Mouse (Mus musculus) adrenal gland, postnatal 4 days (tissue): ENCODE data around the gene Prkcd. TPM values are rescaled to one million over a fixed set of nuclear protein-coding genes. Genes with fewer than 3 reads are reported as not detected.

Experiments
- DNase-seq, 2 experiments: peaks; one replicate each; pipeline ENCODE4 v3.0.0; 2021 to 2022; ENCODE audit warnings: low spot score in 2 of 2, mixed read lengths in 2 of 2
- total RNA-seq, 2 experiments: library from RNA; stranded (reverse); gene quantifications; 2 replicates each; pipeline ENCODE4 v1.2.3; 2021

Gene Prkcd
- total RNA-seq, 2 experiments from 2014 or later = 197 to 224 TPM

DNA sequence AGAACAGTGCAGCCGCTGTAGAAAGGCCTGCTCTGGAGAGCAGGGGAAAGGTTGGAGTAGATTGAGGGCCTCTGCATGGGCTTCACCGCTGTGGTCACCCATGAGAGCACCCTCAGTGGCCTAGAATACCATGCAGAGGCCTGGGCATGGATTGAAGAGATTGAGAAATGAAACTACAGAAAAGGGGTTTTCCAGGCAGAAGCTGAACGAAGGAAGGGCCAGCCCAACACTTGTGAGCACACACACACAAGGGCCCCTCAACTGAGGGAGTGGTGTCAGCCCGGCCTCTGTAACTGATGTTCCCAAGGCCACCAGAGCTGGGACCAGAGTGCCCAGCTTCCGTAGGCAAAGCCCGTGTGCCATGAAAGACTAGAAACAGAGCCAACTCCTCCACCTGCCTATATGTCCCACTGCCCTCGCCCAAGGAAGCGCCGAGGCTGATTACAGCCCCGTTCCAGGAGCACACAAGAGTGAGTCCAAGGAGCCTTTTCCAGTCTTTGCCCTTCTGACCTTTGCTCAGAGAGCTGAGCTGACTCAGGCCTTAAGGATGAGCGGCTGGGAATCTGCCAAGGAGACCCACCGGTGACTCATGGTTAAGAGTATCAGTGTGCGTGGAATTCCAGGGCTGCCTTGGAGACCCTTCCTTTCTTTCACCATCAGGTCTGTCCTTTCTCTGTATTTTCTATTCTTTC is 9.4 kb upstream of the Prkcd start:
- no peak for DNase-seq

DNA sequence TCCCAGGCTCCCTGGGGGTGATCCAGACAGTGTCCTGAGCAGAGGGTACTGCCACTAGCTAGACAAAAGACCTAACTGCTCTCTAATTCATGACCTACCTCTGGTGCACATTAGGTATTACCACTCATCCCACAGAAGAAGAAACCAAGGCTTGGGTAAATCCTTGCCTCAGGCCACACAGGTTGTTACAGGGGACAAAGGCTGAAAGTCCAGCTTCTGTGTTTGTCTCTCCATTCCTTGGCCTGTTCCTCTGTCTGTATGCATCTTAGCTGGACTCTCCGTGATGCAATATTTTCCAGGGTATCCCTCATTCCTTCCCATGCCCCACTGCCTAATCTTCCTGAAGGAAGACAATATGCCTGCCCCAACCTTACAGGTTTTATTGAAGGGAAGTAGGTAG is 8.4 kb upstream of the Prkcd start:
- no peak for DNase-seq

DNA sequence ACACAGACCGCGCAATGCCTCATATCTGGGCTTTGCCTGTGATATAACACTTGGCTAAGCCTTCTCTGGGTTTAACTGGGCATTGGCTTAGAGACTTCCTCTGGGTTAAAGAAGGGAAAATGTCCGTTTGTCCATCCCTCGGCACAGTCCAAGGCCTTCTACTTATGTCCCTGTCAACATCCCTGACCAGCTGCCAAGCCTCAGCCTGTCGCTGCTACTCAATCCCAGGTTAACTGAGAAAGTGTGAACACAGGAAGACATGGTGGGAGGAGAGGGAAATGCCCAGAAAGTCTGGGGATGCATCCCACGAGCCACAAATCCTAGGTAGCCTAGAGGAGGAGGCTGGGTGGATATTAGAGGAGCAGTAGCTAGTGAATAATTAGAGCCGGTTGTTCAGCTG is 7.7 kb upstream of the Prkcd start:
- no peak for DNase-seq

DNA sequence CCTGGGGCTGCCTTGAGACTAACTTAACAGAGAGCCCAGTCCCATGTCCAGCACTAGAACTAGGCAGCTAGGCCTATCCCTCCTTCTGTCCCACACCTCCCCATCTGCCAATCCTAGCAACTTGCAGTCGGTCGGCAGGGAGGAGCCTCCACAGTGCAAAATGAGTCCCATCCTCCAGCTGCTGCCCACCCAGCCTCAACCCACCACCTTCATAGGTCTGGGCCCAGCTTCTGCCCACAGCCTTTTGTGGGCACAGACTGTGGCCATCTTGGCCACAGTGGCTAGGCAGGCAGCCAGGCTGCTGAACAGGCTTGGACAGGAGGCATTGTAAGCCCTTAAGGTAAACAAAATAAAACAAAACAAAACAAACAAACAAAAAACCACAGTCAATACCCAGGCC is 5.8 kb upstream of the Prkcd start:
- no peak for DNase-seq

DNA sequence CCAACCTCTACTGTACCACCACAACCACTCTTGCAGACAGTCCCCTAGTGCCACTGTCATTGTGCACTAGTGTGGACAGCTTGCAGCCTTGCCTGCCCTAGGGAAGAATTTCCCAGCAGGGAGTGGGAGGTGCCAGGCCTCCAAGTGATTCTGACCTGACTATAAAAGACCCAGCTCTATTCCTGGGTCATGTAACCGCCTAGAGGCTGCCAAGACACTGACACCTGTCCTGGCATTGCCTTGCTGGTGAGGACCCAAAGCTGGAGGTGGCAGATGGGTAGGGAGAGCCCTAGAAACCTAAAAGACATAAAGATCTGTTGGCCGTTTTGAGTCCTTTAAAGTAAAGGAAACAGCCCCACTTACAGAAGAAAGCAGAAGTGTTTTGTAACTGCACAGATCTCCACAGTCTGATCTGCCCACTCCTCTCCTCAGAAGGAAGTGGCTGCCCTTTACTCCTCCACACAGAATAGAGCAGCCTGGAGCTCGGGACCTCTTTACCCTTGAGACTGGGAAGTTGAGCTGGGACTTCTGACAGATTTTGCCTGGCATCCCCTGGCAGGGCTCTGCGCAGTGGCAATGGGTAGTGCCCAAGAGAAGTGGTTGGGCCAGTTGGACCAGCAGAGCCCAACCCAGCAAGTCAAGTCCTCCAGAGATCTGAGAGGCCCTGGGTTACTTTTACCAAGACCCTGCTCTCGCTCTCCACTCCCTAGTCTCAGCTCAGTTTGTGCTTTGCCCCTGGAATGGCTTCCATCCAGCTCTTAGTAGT is 5.0 kb upstream of the Prkcd start:
- DNase-seq = no peak

DNA sequence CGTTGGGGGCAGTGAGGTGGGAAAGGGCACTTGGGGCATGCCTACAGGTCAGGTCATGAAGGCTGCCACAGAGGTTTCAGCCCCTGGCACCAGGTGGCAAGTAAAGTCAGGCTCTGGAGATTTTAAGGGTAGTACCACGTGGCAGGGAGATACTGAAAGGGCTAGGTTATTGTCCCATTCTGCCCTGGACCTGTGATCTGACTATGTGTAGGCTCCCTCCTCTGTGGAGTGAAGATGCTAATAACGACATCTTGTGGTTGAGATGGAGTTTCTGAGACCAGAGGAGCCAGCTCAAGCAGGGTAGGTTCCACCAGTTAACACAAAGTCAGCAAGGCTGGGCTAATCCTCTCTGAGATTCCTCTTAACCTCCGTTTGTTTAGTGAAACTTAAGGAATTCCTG is 3.8 kb upstream of the Prkcd start:
- no peak for DNase-seq

DNA sequence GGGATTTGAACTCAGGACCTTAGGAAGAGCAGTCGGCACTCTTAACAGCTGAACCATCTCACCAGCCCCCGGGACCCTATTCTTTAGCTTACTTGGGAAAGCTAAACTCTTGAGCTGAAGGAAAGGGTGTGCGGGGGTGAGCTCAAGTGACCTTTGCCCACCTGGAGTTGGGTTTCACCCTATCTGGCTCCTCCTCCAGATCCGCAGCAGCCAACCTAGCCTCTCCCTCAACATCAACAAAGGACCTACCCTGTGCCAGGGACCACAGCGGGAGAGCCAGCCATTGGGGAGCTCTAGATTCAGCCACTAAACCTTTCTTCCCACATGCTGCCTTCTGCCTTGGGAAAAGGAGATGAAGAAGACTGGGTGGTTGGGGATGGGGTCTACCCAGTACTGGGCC is 2.2 kb upstream of the Prkcd start:
- DNase-seq = no peak

DNA sequence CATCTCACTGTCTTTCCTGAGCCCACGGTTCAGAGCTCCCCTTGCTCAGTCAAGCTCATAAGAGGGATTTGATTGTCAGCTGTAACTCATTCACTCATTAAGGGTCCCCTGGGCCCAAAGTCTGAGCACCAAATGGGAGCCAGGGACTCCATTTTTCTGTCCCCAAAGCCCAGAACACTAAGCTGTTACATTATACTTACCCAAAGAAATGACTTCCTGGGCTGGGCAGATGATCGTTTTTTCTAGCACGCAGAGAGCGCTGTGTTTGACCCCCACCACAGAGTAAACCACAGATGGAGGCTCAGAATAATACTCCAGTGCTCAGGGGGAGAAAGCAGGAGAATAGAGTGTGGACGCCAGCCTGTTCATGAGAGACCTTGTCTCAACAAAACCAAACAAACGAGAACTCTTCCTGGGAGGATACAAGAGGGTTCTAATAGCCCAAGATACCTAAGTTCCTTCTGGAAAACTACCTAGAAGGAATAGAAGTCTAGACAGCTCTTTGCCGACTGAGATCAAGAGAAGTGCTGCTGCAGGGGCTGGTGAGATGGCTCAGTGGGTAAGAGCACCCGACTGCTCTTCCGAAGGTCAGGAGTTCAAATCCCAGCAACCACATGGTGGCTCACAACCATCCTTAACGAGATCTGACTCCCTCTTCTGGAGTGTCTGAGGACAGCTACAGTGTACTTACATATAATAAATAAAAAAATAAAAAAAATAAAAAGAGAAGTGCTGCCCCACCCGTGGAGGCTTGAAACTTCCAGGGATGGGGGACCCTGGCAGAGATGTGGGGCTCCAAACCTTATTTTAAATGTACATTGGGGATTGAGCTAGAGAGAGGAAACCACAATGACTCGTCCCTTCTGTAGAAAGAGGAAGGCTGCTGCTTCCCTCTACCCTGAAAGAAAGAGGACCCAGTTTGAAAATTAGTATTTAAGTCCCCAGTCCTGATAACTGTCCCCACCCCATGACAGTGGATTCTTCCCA is 1.0 kb upstream of the Prkcd start:
- DNase-seq = no peak

DNA sequence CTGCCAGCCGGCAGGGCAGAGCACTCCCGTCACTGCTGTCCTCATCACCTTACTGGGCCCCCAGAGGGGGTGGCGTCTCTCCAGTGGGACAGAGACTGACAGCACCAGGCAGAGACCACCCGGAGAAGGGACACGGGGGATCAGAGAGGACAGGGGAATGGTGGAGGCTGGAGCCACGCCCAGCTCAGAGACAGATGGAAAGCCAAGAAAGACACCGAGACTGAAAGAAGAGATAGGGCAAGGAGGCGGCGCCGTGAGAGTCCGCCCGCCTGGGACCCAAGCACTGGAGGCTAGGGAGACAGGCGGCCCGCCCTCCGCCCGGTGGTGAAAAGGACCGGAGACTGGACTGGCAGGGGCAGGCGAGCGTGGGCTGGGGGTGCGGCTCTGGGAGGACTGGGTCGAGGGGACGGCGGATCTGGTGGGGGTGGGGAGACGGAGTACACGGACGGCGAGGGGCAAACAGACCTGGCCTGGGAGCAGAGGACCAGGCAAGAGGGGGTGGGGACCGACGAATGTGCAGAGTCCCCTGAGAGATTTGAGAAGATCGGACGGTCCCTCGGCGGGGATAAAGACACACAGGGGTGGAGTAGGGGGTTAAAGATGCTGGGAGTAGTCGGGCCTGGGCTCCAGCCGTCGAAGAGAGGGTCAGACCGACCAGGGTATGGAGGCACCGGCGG is 741 bp downstream of the Prkcd start:
- DNase-seq = peak in 1 of 2 experiments; percentile 44

DNA sequence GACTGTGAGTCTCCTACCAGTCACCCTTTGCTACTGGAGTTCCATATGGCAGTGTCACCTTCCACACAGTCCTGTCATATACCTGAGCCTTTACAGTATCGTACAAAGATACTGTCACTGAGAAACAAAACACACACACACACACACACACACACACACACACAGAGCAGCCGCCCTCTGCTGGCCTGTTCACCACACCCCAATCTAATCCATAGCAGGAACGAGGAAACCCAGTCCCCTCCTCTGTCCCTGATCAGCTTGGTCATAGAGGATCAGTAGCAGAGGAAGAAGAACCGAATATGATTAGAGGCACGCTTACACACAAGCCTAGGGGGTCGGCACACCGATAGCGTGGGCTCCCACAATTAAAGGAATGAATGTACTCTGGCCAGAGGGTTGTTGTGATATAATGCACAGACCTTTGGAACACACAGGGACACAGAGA is 1.7 kb downstream of the Prkcd start:
- DNase-seq = no peak

DNA sequence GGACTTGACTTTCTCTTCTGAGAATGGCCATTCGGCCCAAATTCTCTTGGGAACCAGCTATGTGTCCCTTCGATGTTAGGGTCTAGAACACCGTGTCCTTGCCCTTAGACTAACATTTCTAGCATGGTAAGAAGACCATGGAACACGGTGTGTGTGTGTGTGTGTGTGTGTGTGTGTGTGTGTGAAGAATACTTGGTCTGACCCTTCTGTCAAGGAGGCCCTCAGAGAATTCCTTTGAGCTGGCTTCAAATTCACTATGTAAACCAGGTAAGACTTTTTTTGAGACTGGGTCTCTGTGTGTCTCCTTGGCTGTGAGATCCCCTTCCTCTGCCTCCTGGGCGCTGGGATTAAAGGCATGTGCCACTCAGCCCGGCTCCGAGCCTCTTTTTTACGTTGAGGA is 3.5 kb downstream of the Prkcd start:
- no peak for DNase-seq

DNA sequence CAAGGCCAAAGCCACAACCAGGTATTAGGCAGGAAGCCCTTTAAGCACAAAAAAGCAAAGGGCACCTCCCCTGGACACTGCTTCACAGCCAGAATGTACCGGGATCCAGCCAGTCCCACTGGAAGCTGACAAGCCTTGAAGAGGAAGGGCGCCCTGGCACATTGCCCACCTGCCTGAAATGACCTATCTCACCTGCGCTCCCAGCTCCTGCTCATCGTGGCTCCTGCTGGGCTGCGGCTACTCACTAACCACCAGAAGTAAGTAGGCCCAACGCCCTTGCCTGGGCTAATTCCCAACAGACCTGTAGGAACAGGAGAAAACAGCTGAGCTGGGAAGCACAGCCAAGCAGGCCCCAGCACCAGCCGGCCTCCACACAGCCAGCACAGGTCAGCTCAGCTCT is 3.9 kb downstream of the Prkcd start:
- DNase-seq = no peak

DNA sequence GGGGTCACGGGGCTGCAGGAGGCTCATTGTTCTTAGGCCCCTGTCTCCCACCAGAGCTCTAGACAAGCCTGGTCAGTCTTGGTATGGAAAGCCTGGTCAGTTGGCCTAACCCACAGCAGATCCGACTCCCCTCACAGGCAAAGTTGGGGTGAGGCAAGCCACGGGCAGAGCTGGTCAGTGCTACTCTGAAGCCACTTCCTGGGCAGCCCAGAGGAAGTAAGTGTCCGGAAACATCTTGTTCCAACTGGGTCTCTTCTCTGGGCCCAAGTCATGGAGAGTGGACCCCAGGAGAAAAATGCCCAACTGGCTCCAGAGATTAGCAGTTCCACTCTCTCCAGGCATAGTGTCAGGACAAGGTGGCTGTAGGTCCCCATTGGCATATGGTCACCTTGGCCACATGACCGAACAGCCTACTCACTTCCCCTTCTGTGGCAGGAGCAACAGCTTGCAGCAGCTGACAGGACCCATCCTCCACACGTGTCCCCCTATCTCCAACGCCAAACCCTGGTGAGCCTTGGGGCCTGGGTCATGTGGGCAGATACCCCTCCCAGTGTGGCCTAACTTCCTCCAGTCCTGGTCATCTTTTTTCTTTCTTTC is 5.9 kb downstream of the Prkcd start:
- no peak for DNase-seq

DNA sequence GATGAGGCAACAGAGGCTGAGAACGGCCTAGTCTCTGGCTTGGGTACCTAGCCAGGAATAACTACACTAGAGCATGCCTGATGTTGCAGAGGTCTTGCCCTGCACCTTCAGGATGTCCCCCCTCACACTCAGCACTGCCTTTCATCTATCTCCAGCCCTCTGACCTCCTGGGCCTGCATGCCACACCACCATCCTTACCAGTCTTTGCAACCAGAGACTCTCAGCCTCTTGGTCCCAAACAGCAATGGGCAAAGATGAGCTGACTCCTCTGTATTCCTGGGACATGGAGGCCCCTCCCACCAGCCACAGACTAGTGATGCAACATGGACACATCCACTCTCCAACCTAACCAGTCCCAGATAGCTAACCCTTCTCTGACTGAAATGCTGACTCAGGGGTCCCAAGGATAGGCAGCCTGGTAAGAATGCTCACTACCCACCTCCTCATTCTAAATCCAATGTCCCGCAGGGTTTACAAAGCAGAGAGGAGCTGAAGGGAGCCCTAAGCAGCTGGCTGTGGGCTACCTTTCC is 7.2 kb downstream of the Prkcd start:
- DNase-seq = no peak

DNA sequence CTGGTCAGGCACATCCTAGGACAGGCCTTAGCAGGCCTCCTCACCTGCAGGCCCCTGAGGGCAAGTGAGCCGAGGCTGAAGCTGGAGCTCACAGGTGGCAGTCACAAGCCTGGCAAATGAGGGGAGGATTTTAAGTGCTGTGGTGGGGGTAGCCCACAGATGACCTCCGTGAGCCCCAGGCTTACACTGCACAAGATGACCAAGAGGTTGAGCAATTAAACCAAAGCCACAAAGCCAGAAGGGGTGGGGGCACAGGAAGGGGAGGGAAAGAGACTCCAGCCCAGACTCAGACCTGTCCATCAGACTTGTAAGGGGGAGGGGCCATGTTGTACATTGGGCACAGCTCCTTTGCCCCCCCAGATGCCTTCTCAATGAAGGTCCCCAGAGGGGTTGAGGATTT is 9.3 kb downstream of the Prkcd start:
- no peak for DNase-seq

DNA sequence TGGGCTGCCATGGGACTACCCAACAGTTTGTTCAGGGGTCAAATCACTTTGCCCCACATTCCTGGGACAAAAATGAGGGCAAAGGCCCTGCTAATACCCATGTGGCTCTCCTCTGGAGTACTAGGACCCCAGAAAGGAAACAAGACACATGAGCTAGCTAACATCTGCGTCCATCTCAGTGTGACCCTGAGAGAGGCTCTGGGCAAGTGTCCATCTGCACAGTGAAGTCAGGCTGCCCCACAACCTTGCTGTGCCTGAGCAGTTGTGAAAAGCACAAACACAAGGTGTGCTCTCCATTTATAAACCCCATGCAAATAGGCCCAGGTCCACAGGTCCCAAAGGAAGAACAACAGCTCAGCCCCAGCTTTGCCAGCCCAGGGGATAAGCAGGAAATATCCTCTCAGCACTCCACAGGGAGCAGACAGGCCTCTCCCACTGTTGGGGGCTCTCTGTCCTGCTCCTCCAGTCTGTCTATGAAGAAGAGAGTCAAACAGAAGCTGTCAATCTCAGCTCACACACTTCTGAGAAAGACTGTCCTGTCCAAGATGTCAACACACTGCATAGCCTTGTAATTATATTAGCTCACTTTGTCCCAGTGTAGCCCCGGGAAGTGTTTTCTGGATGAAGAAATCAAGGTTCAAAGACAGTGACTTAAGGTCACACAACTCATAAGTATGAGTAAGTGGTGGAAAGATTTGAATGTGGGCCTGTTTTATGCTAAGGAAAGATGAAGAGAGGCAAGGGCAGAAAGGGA is 12.9 kb downstream of the Prkcd start:
- no peak for DNase-seq

DNA sequence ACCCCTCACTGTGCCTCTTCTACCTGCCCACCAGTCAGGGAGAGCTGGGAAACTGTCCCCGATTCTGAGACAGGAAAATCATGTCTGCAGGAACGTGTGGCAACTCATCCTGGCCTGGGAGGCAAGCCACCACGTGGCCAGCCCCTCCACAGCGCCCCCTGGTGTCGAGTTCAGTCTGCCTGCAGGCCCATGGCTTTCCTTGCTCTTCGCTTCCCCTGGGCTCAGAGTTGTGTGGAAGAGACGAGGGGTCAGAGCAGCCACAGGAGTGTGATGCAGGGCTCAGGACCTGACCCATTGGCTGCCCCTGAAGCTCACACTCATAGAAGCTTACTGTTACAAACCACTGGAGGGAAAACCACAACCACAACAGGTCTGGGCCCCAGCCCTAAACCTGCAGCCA is 13.5 kb downstream of the Prkcd start:
- DNase-seq = peak; percentile 74 to 77

DNA sequence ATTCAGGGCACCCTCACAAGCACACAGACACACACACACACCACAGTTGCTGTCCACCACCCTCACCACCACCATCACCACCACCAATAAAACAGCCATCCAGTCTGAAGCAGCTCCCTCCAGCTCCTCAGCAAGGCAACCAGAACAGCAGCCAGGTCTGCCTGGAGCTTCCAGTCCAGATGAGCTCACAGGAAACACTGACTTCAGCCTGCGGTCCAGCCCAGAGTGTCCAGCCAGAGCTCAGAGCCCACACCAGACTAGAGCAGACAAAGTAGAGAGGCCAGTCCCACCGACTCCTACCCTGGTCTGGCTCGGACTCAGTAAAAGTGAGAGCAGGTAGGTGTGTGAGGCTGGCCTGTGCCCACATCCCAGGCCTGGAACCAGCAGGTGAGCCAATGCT is 15.1 kb downstream of the Prkcd start:
- no peak for DNase-seq

DNA sequence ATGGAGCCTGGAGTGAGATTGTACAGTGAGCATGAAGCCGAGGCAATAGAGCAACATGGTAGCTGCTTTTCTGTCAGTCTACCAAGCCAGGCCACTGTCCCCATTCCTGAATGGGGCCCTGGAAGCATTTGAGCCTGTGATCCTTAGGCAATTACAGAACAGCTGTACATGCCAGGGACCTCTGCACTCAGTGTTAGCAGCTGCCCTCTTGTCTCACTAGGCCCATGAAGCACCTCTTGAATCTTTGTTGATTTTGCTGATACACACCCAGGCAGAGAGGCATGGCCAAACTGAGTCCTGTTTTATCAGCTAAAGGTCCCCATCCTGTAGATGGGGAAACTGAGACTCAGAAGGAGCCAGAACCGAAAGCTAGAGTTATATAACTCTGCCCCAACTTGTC is 15.7 kb downstream of the Prkcd start:
- DNase-seq = no peak

DNA sequence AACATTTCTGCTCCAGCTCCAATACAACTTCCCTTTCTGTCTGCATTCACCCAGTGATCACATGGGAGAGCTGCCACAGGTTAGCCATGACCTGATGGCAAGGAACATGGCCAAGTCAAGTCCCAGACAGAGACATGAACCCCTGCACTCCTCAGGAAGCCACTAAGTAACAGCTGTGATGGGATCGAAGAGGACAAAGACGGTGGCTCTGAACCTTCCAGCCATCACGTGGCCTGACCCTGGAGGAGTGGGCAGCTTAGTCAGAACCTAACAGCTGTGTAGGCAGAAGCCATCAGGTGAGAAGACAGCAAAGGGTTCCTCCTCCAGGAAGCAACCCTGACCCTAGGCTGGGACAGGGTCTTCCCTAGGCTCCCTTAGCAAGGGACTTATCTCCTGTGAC is 16.5 kb downstream of the Prkcd start:
- no peak for DNase-seq
